Mouse (Mus musculus) frontal cortex, postnatal 14 days (tissue): ENCODE data around the gene Ncapd2.

ENCODE experiments used
- DNase-seq, 2 experiments: peaks; one replicate each; pipeline ENCODE4 v3.0.0; 2022; ENCODE audit warnings: low spot score in 2 of 2

Ncapd2 gene

DNA sequence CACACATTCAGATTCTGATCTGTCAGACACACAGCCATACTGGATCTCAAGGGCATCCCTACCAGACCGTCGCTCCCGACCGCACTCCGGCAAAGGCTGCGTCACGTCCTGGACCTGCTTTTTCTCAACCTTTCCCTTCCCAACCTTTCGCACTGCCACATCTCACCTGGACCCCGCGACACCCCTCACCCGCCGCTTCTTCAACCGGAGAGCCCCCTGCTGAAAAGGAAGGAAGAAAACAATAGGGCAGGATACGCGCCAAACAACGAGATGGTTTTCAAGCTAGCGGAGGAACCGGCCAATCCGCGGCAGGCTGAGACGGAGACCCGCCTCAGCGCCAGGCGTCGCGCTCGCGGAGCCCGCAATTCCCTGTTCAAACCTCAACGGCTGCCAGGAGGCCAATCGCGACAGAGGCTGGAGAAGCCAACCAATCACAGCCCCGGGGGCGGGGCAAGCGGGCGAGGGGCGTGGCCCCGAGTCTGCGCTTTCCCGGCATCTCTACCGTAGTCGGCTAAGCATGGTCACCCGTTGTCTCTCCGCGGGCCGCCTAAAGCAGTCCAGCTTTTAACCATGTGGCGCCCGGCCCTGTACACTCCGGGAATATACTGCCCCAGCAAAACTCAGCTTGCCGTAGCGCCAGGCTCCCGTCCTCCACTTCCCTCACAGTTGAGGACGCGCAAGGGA lies at the start of gene Ncapd2, which contains the start of gene Mrpl51:
Gene Ncapd2 (minus strand): TSS at position 370 of the 684 bp plus-strand sequence.
Gene Mrpl51 (plus strand): TSS at position 470 of the 684 bp plus-strand sequence.
- peak; percentile 95 to 98 for DNase-seq

DNA sequence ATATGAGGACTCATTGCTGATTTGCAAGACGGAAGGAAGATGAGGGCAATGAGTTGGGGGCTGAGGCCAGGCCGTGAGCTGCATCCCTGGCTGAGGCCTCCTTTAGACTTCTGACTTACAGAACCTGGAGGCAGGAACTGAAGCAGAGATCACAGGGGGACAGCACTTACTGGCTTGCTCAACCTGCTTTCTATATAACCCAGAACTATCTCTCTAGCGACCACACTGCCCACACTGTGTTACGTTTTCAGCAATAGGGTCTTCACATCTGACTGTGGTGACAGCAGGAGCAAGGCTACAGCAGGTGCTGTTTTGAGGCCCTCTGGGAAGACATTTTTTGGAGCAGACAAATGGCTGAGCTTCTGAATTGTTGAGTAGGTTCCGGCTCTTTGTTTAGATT lies 49.1 kb upstream of the Ncapd2 start:
- no peak for DNase-seq

DNA sequence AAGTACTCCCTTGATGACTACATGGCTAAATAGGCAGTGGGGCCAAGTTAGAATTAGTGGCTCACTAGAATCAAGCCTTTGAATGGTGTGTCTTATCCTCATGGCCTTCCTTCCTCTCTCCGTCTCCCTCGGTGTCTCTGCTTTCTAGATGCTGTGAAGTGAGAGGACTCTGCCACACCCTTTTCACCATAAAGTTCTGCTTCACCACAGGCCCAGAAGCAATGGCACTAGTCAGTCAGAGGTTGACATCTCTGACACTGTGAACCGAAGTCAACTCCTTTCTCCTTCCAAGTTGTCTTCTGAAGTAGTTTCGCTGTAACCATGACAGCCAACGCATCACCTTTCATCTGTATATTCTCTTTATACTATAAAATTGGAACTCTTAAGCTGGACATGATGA lies 48.0 kb upstream of the Ncapd2 start:
- DNase-seq: no peak

DNA sequence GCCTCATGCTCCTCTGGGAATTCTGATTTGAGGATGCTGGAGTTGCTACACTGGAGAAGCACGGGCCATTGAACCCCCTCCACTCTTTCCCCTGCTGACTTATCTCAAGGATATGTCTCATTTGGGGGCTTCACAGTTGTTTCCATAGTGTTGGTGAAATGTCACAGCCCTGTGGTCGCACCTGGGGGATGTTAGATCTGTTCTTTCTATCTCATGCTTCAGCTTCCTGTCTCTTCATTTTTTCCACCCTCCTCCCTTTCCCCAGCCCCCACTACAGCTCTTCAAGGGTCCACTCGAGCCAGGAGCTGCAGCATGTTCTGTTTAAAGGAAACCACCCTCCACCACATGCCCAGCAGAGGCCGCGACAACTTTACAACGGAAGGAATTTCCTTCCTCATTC lies 46.9 kb upstream of the Ncapd2 start:
- no peak for DNase-seq

DNA sequence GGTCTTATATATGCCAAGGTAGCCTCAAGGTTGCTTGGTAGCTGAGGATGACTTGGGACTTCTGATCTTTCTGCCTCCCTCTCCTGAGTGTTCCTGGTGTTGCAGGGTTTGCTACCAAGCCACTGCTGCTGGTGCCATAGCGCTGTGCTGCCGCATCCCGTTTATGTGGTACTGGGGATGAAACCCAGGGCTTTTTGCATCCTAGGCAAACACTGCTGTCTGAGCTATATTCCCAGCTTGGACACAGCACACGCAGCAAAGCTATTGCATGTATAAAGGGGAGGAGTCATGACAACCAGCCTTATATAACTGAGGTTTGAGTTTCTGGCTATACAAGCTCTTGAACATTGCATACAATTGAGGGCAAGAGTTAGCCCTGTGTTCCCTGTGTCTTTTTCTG lies 45.9 kb upstream of the Ncapd2 start:
- no peak for DNase-seq

DNA sequence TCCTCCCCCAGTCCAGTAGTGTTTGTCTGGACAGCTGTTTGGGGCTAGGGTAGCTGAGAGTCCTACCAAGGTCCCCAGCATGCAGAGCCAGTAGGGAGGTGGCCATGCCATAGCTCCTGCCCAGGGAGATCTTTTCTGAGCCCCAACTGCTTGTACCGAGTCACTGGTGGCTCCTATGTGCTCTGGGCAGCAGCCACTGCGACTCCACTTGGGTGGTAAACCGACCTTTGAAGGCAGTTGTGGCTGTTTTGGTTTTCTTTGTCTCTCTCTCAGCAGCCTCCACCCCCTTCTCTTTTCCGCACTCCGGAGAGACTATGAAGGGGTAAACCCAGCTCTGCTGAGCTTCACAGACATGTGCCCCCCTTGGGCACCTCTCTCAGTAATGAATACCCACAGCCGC lies 45.3 kb upstream of the Ncapd2 start, which contains the start of gene Cd27:
Gene Cd27 (minus strand): TSS at position 229 of the 400 bp plus-strand sequence.
- no peak for DNase-seq

DNA sequence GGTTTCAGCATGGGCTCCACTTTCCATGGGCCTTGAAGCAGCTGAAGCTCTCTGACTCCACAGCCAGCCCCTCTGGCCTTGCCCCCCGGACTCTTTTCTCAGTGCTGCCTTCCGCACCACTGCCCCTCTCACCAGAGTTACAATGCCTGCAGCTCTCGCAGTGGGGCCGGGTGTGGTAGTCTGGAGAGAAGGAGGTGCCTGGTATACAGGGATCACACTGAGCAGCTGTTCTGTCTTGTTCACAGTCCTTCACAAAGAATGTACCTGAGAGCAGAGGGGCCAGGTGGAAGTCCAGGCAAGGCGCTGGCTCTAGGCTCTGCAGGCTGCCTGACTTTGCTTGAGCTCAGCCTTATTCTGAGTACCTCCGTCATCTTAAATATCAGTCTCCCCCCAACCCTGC lies 44.8 kb upstream of the Ncapd2 start:
- no peak for DNase-seq

DNA sequence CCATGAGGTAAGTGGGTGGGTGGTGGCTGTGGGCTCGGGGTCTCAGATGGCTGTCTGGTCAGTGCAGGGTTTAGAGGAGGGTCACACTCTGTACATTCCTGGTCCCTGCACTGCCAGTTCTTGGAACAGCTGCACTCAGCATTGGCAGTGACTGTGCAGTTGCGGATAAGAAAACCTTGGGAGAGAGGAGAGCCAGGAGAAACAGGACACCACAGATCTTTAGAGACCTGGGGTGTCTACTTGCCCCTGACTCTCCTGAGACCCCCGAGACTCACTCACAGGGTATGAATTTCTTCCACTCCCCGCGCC lies 43.0 kb upstream of the Ncapd2 start:
- no peak for DNase-seq

DNA sequence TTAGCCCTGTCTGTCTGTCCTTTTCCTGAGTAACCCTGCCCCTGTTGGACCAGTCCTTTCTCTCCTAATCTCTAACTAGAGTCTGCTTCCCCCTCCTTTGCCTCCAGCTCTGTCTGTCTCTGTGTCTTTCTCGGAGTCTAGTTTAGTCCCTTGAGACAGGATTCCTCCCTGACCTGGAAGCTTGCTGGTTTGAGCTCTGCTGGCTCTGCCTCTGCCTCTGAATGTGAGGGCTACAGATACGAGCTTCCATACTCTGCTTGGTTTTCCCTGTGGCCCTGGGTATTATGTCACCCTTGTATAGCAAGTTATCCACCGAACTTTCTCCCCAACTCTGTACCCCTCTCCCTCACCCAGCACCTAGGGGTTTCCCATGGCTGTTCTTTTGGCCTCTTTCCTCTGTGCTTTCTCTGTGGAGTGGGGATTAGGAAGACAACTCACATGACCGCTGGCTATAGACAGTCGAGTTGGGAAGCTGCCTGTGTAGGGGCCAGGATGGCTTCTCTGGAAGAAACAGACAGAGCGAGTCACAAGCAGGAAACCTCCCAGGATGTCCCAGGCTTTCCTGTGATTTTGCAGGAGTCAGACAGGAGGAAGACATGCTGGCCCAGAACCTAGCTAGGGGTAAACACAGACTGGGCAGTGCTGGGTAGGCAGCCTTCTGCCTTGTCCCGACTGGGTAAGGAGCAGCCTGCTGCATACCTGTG lies 42.5 kb upstream of the Ncapd2 start:
- no peak for DNase-seq

DNA sequence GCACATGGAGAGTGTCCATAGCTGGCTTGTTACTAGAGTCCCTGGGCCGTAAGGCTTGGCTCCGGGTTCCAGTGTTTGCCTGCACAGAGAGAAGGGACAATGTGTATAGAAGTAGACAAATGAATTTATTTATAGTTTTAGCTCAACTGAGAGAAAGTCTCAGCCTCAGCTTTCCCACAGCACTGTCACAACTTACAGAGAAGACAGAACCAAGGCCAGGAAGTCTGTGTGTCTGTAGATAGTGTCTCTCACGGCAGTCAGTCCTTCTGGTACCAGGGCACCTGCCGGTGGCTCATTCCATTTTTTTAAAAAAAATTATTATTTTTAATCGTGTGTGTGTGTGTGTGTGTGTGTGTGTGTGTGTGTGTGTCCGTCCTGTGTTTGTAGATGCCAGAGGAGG lies 41.0 kb upstream of the Ncapd2 start:
- DNase-seq: no peak

DNA sequence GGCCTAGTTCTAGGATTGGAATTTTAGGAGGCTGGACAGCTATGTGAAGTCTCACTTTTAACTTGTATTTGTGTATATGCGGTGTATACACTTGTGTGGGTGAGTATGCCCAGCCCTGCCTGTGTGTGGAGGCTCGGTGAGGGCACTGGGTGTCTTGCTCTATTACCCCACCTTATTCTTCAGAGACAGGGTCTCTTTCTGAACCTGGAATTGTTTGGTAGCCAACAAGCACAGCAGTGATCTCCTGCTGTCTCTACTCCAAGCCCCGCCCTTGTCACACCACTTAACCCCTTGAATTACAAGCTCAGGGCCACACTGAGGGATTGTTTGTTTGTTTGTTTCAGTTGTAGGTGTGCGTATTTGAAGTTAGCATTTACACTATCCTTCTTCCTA lies 40.5 kb upstream of the Ncapd2 start:
- DNase-seq: no peak

DNA sequence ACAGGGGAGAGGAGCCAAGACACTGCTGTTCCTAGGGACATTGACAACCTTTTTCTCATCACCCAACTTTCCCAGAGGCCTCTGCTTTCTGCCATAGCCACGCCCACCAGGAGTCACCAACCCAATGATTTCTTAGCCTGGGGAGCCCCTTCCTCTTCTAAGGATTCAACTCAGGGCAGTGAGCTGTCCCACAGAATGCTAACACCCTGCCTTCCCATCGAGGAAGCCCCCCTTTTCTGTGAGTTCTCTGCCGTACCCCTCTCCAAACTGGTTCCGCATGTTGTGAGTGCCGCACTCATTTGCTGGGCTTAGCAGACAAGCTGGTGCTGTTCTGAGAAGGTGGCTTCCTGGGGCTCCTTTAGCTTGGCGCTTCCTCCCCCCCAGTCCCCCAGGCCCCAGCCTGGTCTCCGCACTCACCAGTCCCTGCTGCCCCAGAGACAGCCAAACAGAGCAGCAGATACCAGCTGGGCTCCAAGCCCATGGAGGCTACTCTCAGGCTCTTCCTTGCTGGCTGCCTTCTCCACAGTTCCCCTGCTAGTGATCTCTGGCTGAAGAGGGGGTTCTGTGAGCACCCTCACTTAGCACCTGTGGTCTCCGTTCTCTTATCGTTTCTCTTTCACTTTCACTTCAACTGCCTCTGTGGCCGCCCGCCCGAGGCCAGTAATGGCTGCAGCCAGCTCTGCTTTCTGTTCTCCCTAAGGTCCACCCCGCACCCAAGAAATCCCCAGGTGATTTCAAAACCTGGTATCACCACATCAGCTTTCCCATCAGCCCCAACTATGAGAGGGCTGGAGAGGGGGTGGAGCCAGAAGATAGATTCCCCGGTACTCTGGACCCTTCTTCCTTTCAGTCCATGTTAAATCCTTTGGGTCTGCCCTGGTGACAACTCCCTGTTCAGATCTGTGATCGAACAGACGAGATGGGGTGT lies 39.9 kb upstream of the Ncapd2 start, which contains the start of gene Tapbpl:
Gene Tapbpl (minus strand): TSS at position 744 of the 928 bp plus-strand sequence.
- DNase-seq: peak; percentile 30 to 35

DNA sequence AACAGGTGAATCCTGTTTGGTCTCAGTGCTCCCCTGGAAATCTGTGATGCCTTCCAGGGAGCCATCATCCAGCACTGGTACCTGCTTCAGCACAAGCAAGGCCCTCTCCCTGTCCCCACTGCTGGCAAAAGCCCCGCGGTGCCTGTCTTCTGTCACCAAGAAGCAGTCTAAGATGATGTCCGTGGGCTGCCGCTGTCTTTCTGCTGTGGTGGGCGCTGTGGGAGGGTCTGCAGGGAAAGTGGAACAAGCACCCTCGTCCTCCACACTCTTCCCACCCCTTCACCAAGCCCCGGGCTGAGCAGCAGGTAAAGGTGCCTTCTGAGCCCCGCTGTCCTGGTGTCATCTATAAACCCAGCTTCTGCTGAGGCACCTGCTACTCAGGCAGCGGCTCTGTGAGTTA lies 39.1 kb upstream of the Ncapd2 start:
- DNase-seq: no peak

DNA sequence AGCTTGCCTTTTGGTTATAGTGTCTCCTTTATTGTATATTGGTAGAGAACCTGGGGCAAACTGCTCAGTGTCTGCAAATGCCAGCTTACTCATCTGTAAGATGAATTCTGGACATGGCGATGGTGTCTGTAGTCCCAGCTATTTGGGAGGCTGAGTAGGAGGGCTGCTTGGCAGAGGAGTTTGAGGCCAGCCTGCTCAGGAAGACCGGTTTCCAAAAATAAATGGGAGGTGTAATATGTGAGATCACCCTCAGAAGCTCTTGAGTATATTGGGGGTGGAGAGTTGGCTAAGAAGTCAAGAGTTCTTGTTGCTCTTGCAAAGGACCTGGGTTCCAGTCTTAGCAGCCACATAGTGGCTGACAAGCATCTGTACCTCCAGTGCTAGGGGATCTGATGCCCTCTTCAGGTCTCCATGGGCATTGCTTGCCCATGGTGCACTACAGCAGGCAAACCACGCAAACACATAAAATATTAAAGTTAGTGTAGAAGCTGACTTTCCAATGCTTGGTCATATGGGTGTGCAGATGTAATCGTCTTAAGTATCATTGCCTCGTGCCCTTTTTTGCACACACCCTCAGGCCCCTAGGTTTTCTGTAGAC lies 34.1 kb upstream of the Ncapd2 start:
- no peak for DNase-seq

DNA sequence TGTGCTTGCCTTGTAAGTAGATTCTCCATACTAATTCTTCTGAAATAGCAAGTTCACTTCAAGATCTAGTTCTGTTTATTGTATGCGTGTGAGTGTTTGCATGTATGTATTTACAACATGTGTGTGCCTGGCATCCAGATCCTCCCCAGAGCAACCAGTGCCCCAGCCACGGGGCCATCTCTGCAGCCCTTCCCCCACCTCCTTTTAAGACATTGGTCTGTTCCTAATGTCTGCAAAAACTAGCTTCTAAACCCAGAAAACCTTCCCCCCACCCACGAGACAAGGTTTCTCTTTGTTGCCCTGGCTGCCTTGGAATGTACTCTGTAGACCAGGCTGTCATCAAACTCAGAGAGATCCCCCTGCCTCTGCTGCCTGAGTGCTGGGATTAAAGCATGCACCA lies 31.1 kb upstream of the Ncapd2 start:
- no peak for DNase-seq

DNA sequence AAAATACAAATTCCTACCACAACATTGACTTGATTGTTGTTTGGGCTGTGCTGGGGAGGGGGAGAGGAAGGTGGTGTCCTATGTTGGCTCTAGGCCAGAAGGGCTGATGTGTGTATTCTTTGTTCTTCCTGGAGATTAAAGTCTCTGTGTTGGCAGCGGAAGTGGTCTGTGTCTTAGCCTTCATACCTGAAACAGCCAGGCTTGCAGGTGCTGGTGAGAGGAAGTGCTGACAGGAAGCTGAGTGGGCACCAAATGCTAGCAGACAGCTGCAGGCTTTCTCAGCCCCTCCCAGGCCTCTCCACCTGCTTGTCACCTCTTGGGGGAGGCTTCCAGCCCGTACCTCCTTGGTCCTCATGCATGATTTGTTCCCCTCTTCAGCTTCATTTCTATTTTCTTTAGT lies 30.6 kb upstream of the Ncapd2 start:
- no peak for DNase-seq

DNA sequence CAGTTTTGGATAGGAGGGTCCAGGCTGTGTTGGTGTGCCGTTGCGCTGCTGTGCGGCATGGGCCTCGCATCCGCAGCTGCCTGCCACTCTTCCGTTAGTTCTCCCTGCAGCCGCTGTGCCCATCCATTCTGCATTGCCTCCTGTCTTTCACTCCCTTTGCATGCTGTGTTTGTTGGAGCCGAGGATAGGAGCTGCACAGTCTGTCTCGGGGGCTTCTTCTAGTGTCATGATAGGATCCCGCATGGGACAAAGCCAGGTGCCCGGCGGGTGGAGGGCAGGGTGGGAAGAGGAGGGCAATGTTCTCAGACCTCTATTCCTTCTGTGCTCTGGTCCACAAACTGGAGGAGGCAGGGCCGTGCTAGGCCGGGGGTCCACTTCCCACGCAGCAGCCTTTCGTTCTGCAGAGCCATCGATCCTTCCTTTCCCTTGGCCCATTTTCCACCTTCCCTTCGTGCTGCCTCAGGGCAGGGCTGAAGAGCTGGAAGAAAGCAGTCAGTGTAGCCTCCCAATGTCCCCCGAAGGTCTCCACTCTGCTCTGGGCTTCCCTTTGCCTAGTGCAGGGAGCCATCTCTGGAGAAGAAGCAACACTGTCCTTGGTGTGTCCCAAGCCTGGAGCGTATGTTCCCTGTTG lies 29.7 kb upstream of the Ncapd2 start:
- DNase-seq: no peak

DNA sequence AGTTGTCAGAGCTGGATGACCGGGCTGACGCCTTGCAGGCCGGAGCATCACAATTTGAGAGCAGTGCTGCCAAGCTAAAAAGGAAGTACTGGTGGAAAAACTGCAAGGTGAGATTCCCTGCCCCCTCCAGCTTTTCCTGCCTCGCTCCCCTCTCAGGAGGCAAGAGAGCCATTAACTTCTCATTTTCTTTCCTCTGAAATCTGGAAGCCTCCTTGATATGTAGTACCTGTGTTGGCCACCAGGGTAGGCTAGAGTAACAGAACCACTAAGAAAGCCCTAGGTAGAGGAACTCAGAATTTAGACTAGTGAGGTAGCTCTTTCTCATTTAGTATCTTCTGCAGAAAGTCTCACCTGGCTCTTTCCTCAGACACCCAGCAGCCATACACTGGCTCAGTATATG lies 27.5 kb upstream of the Ncapd2 start:
- DNase-seq: peak in 1 of 2 experiments; percentile 61

DNA sequence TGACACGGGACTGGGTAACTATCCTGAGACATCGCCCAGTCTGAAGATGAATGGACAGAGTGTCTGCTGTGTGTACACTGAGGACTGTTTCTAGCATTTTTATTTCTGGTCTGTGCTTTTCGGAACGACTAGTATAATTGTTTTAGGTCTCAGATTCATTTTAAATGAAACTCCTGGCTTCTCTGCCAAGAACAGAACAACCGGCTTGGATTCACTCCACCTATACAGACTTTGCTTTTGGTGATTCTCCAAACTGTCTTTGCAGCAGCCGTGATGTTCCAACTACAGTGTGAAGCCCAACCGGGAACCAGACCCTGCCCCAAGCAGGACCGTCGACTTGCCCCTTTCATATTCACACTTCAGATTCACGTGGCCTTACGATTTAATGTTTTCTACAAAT lies 26.4 kb upstream of the Ncapd2 start:
- DNase-seq: no peak

DNA sequence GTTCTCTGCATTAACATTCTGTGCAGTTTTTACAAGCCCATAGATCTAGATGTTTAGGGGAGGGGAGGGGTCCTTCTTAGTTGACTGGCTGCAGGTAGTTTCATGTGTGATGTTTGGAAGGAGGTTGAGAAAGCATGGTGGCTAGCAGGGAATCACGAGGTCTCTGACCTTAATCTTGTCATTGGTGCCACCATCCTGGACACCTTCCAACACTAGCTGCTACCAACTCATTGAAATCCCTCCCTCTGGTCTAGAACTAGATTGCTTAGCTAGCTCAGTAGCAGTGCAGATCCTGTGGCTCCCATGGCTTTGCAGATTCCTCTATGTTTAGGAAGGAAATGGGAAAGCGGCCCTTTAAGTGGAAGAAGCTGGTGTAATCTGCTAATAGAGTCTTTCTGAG lies 25.4 kb upstream of the Ncapd2 start:
- DNase-seq: no peak

DNA sequence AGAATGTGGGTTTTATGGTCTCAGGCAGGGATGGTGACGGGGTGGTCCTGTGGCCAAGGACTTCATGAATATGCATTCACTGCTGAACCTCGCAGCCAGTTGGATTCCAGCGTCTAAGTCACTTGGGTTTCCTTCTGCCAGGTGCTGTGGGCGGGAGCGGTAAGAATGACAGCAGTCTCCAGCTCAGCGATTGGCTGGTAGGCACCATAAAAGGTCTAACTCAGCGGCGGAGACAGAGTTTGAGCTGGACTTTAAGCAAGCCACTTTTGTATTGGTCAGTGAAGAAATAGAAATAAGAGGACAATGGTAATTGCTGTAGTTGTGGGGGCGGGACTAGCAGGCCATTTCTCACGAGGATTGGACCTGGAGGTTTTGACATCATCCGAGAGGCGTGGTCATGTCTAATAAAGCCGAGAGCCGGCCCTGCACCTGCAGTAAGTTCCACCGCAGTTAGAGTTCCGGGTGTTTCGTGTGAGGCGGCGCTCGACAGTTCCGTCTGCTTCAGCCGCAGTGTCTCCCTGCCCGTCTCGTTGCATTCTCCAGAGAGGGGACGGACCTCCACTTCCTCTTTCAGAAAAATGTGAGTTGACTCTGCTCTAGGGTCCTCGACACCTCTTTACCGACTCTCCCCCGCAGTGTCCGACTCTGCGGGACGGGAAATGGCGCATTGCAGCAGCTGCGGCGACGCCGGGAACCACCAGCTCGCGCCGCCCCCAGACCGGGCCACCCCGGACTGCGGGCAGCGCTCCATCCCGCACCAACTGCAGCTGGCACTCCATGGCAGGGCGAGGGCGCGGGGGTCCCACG lies 23.9 kb upstream of the Ncapd2 start, which contains the start of gene Vamp1:
Gene Vamp1 (plus strand): TSS at position 404 of the 807 bp plus-strand sequence.
- peak; percentile 91 to 93 for DNase-seq
